ENCODE assay signal across 8 mouse cellular contexts in genomic region chr6:90463228-90463862, GRCm38 (mm10). TPM values are rescaled to one million over a fixed set of nuclear protein-coding genes. Genes with fewer than 3 reads are reported as not detected.
DNase-seq lines count a peak whose midpoint lies in the region; ATAC-seq lines count a peak whose summit lies in the region.

No protein-coding gene starts in this region.

- intact Hi-C loops in left cerebral cortex, postnatal 10 days (cut with DNase I), result no loop called here

- WGBS in embryonic facial prominence, embryonic 10.5 days, result under 1% methylated on average over 31 of the region's 31 CpGs
- under 1% methylated on average over 31 of the region's 31 CpGs for WGBS in intestine, embryonic 16.5 days

- no peaks in the 10 kb centered on the region for H3K9me3 ChIP-seq in embryonic facial prominence, embryonic 10.5 days
- no peaks in the 10 kb centered on the region for H3K9me3 ChIP-seq in intestine, embryonic 16.5 days (ENCODE audit: control insufficient read depth, low read length)

- H3K9ac ChIP-seq in intestine, embryonic 16.5 days (ENCODE audit: low read depth, low read length), result peak overlapping the region; percentile 75

- ATAC-seq in granulocyte monocyte progenitor cell, adult 5-6 weeks (replicated peaks; ENCODE audit: poor library complexity, severe bottlenecking), result peak; percentile 38; the same call in 1 of the 2 replicates
- ATAC-seq in intestine, embryonic 16.5 days, result peak; percentile 90
- ATAC-seq in megakaryocyte progenitor cell, adult 5-6 weeks (replicated peaks; ENCODE audit: poor library complexity), result peak; percentile 40

- H3K4me2 ChIP-seq in intestine, embryonic 16.5 days (ENCODE audit: low read depth, low read length), result peak overlapping the region; percentile 100

- peak overlapping the region; percentile 82 for H3K27ac ChIP-seq in embryonic facial prominence, embryonic 10.5 days (replicated peaks)
- peak overlapping the region; percentile 47; the same call in 1 of the 2 replicates for H3K27ac ChIP-seq in intestine, embryonic 16.5 days (ENCODE audit: low read length)

- peak; percentile 94 for DNase-seq in brain, adult 2 months (ENCODE audit: low read depth, low spot score)
- DNase-seq in embryonic facial prominence, embryonic 10.5 days (ENCODE audit: low spot score), result peak; percentile 87
- DNase-seq in left cerebral cortex, postnatal 10 days (ENCODE audit: extremely low spot score in 1 of 2, low spot score in 2 of 2), result peak; percentile 81 to 91
- peak; percentile 86 to 87 for DNase-seq in right cerebral cortex, postnatal 36 days (ENCODE audit: low spot score in 2 of 2)
- DNase-seq in thymus, postnatal 0 days (ENCODE audit: low spot score), result no peak

- H3K4me3 ChIP-seq in embryonic facial prominence, embryonic 10.5 days, result peak overlapping the region; percentile 78
- H3K4me3 ChIP-seq in intestine, embryonic 16.5 days (ENCODE audit: low read length), result peak overlapping the region; percentile 68

- H3K36me3 ChIP-seq in embryonic facial prominence, embryonic 10.5 days (replicated peaks), result peaks cover 19% of the 10 kb centered on the region
- no peaks in the 10 kb centered on the region for H3K36me3 ChIP-seq in intestine, embryonic 16.5 days (ENCODE audit: control insufficient read depth, insufficient read depth, low read length)

- H3K4me1 ChIP-seq in embryonic facial prominence, embryonic 10.5 days, result peaks cover 26% of the 10 kb centered on the region
- H3K4me1 ChIP-seq in intestine, embryonic 16.5 days (ENCODE audit: control insufficient read depth, insufficient read depth, low read length), result peaks cover 12% of the 10 kb centered on the region

- H3K27me3 ChIP-seq in embryonic facial prominence, embryonic 10.5 days (replicated peaks; ENCODE audit: low read depth, poor library complexity, severe bottlenecking), result peaks cover 47% of the 10 kb centered on the region
- H3K27me3 ChIP-seq in intestine, embryonic 16.5 days (replicated peaks; ENCODE audit: control insufficient read depth, insufficient read depth, low read length), result peaks cover 16% of the 10 kb centered on the region

RNA-seq across cellular contexts. Expression of gene Klf15, which starts 1.0 kb away (rescaled TPM):
- polyA plus RNA-seq in embryonic facial prominence, embryonic 10.5 days (2016; fragmentation: Nextera tagmentation; extraction: Ambion mirVana), result 6.4 and 7.5 TPM in 2 replicates
- not detected in 2 replicates for total RNA-seq in granulocyte monocyte progenitor cell, adult 5-6 weeks (2014; fragmentation: Nextera tagmentation)
- total RNA-seq in granulocyte monocyte progenitor cell, adult 5-6 weeks (2017), result not detected in 2 replicates
- polyA plus RNA-seq in intestine, embryonic 16.5 days (2015; fragmentation: Nextera tagmentation; extraction: Ambion mirVana), result 5.9 and 6.3 TPM in 2 replicates
- total RNA-seq in left cerebral cortex, postnatal 10 days (2021), result 10 to 100 TPM; 12.9 to 22.0 TPM
- total RNA-seq in megakaryocyte progenitor cell, adult 5-6 weeks (2015), result 0.22 TPM in 1 of 2 replicates, not detected in the other
- total RNA-seq in megakaryocyte progenitor cell, adult 5-6 weeks (2017), result not detected in 2 replicates
- 10.9 and 13.7 TPM in 2 replicates for polyA plus RNA-seq in thymus, postnatal 0 days (2015; fragmentation: Nextera tagmentation; extraction: Ambion mirVana)

RNA-seq across cellular contexts. Expression of gene Aldh1l1, which starts 22.9 kb away (rescaled TPM):
- 1.5 and 2.1 TPM in 2 replicates for polyA plus RNA-seq in embryonic facial prominence, embryonic 10.5 days (2016; fragmentation: Nextera tagmentation; extraction: Ambion mirVana)
- 4.0 and 9.5 TPM in 2 replicates for total RNA-seq in granulocyte monocyte progenitor cell, adult 5-6 weeks (2014; fragmentation: Nextera tagmentation)
- total RNA-seq in granulocyte monocyte progenitor cell, adult 5-6 weeks (2017), result 2.6 and 2.8 TPM in 2 replicates
- polyA plus RNA-seq in intestine, embryonic 16.5 days (2015; fragmentation: Nextera tagmentation; extraction: Ambion mirVana), result 27.4 and 32.7 TPM in 2 replicates
- total RNA-seq in left cerebral cortex, postnatal 10 days (2021), result 10 to 100 TPM; 44.5 to 57.4 TPM
- 1.1 TPM in 2 replicates for total RNA-seq in megakaryocyte progenitor cell, adult 5-6 weeks (2015)
- total RNA-seq in megakaryocyte progenitor cell, adult 5-6 weeks (2017), result 2.0 and 2.4 TPM in 2 replicates
- 17.1 and 21.6 TPM in 2 replicates for polyA plus RNA-seq in thymus, postnatal 0 days (2015; fragmentation: Nextera tagmentation; extraction: Ambion mirVana)

RNA-seq across cellular contexts. Expression of gene Cfap100, which starts 34.7 kb away (rescaled TPM):
- 0.76 and 0.99 TPM in 2 replicates for polyA plus RNA-seq in embryonic facial prominence, embryonic 10.5 days (2016; fragmentation: Nextera tagmentation; extraction: Ambion mirVana)
- not detected in 2 replicates for total RNA-seq in granulocyte monocyte progenitor cell, adult 5-6 weeks (2014; fragmentation: Nextera tagmentation)
- not detected in 2 replicates for total RNA-seq in granulocyte monocyte progenitor cell, adult 5-6 weeks (2017)
- 0.27 and 0.32 TPM in 2 replicates for polyA plus RNA-seq in intestine, embryonic 16.5 days (2015; fragmentation: Nextera tagmentation; extraction: Ambion mirVana)
- 1 to 10 TPM; 4.9 to 6.5 TPM for total RNA-seq in left cerebral cortex, postnatal 10 days (2021)
- not detected in 2 replicates for total RNA-seq in megakaryocyte progenitor cell, adult 5-6 weeks (2015)
- total RNA-seq in megakaryocyte progenitor cell, adult 5-6 weeks (2017), result not detected in 2 replicates
- polyA plus RNA-seq in thymus, postnatal 0 days (2015; fragmentation: Nextera tagmentation; extraction: Ambion mirVana), result 0.27 and 0.62 TPM in 2 replicates

Comparison
In these comparisons a context has a peak if more than half of its experiments do, and no peak if none do; other contexts are left out.
1. ATAC-seq: peak in every context shown above with its lines; median percentile 90 in intestine, embryonic 16.5 days; 40 in megakaryocyte progenitor cell, adult 5-6 weeks; 38 in granulocyte monocyte progenitor cell, adult 5-6 weeks.
2. RNA of gene Klf15, which starts 1.0 kb away (total RNA-seq): 12.9 to 22.0 TPM in left cerebral cortex, postnatal 10 days; 0.22 TPM in megakaryocyte progenitor cell, adult 5-6 weeks and not detected in granulocyte monocyte progenitor cell, adult 5-6 weeks; every median in the first group is over 10 times any median in the second.
3. RNA of gene Aldh1l1, which starts 22.9 kb away (total RNA-seq): 44.5 to 57.4 TPM in left cerebral cortex, postnatal 10 days; 2.6 to 9.5 TPM in granulocyte monocyte progenitor cell, adult 5-6 weeks and 1.1 to 2.4 TPM in megakaryocyte progenitor cell, adult 5-6 weeks; every median in the first group is over 4 times any median in the second.
4. RNA of gene Cfap100, which starts 34.7 kb away (total RNA-seq): 4.9 to 6.5 TPM in left cerebral cortex, postnatal 10 days; not detected in granulocyte monocyte progenitor cell, adult 5-6 weeks and not detected in megakaryocyte progenitor cell, adult 5-6 weeks; every median in the first group is over 4 times any median in the second.